Mouse (Mus musculus) gonadal fat pad, adult 2 months (tissue): Measurements from ENCODE around the gene Samt2. TPM values are rescaled to one million over a fixed set of nuclear protein-coding genes. Genes with fewer than 3 reads are reported as not detected.
"Not testable (repeated sequence)": the region's sequence is repeated elsewhere in the genome, so short reads cannot be mapped to it uniquely, and the experiment has no call there.

Experiments
- DNase-seq: peaks from one replicate; pipeline ENCODE4 v3.0.0-alpha.2; 2012; ENCODE audit warnings: low read depth
- polyA plus RNA-seq: library from polyadenylated mRNA; depleted of rRNA; stranded (reverse); fragments of >200 nt; gene quantifications from 2 replicates; pipeline ENCODE4 v1.2.3, GENCODE M21; 2012; rRNA removed

The Samt2 gene
- polyA plus RNA-seq, result not detected in 2 replicates

- DNase-seq, result not testable (repeated sequence)
Observed at GRCm38 (mm10) chrX:154579260-154579659, at the start of gene Samt2. Samt2 (minus strand) TSS chrX:154579360.

Other genes starting within 250 kb of the Samt2 start
- gene 4930524N10Rik, start 236.0 kb downstream of the Samt2 start, polyA plus RNA-seq, result not detected in 2 replicates
- gene Samt4, start 97.4 kb downstream of the Samt2 start, polyA plus RNA-seq, result not detected in 2 replicates